Mouse (Mus musculus) midbrain, embryonic 16.5 days (tissue): ENCODE measurements around the gene Tspan32. TPM values are rescaled to one million over a fixed set of nuclear protein-coding genes. Genes with fewer than 3 reads are reported as not detected.
A peak's percentile ranks its signal among the peaks of the same experiment; 100 is the strongest.

ENCODE experiments used
- ATAC-seq: fragments of 200-750 bp; cut with Nextera tagmentation; 2 replicates; pipeline ENCODE4 v1.8.0; 2017; ENCODE audit warnings: moderate TSS enrichment
- H3K27ac ChIP-seq: fragments of 300-500 bp; sonication (generic); 2 replicates; pipeline ENCODE4 v1.5.1; 2014; ENCODE audit warnings: mild to moderate bottlenecking, low read length, mixed read lengths
- H3K27me3 ChIP-seq: fragments of 300-500 bp; sonication (generic); 2 replicates; pipeline ENCODE4 v1.6.1; 2014; ENCODE audit warnings: low read depth, low read length, mixed read lengths; ENCODE audit not compliant: control insufficient read depth, insufficient read depth
- H3K36me3 ChIP-seq: fragments of 300-500 bp; sonication (generic); 2 replicates; pipeline ENCODE4 v1.6.1; 2014; ENCODE audit warnings: mild to moderate bottlenecking, low read length, moderate library complexity, mixed read lengths; ENCODE audit not compliant: control insufficient read depth, insufficient read depth
- H3K4me1 ChIP-seq: fragments of 300-500 bp; sonication (generic); 2 replicates; pipeline ENCODE4 v1.6.1; 2014; ENCODE audit warnings: mild to moderate bottlenecking, low read length, mixed read lengths; ENCODE audit not compliant: control insufficient read depth, insufficient read depth
- H3K4me2 ChIP-seq: fragments of 300-500 bp; sonication (generic); 2 replicates; pipeline ENCODE4 v1.6.1; 2014; ENCODE audit warnings: mild to moderate bottlenecking, low read length, mixed read lengths
- H3K4me3 ChIP-seq: fragments of 300-500 bp; sonication (generic); 2 replicates; pipeline ENCODE4 v1.5.1; 2014; ENCODE audit warnings: low read depth, mild to moderate bottlenecking, low read length, moderate library complexity, mixed read lengths
- H3K9ac ChIP-seq: fragments of 300-500 bp; sonication (generic); 2 replicates; pipeline ENCODE4 v1.6.1; 2014; ENCODE audit warnings: low read depth, low read length, mixed read lengths
- H3K9me3 ChIP-seq: fragments of 300-500 bp; sonication (generic); replicated peaks from 2 replicates; pipeline ENCODE4 v1.6.1; 2014; ENCODE audit warnings: mild to moderate bottlenecking, low read length, mixed read lengths; ENCODE audit not compliant: control insufficient read depth, poor library complexity, severe bottlenecking
- WGBS: fragments of 180-500 bp; shearing (Covaris S2); extraction: QIAGEN DNeasy Blood & Tissue Kit; methylation state at CpG from one replicate; pipeline ENCODE4 v1.1.7; 2014; 5-methylcytosine and 5-hydroxymethylcytosine counted together
- polyA plus RNA-seq: library from polyadenylated mRNA; unstranded; fragments of >200 nt; fragmentation: Nextera tagmentation; extraction: Ambion mirVana; gene quantifications from 2 replicates; pipeline ENCODE4 v1.2.1, GENCODE M21; 2015

The Tspan32 gene
- polyA plus RNA-seq, 1 experiment from 2014 or later = 0.48 TPM

- H3K4me2 ChIP-seq = no peak overlapping the region
- WGBS = 82% methylated on average over 3 of the region's 3 CpGs
- H3K27ac ChIP-seq = no peak overlapping the region
- peaks cover 13% of the 10 kb centered on the region for H3K4me1 ChIP-seq
- H3K4me3 ChIP-seq = no peak overlapping the region
- no peaks in the 10 kb centered on the region for H3K27me3 ChIP-seq
- no peaks in the 10 kb centered on the region for H3K9me3 ChIP-seq
- H3K36me3 ChIP-seq = no peaks in the 10 kb centered on the region
- ATAC-seq = no peak
- H3K9ac ChIP-seq = no peak overlapping the region
These were observed 44.5 kb downstream of the Tspan32 start for GRCm38 (mm10) chr7:143049331-143049730.

DNA sequence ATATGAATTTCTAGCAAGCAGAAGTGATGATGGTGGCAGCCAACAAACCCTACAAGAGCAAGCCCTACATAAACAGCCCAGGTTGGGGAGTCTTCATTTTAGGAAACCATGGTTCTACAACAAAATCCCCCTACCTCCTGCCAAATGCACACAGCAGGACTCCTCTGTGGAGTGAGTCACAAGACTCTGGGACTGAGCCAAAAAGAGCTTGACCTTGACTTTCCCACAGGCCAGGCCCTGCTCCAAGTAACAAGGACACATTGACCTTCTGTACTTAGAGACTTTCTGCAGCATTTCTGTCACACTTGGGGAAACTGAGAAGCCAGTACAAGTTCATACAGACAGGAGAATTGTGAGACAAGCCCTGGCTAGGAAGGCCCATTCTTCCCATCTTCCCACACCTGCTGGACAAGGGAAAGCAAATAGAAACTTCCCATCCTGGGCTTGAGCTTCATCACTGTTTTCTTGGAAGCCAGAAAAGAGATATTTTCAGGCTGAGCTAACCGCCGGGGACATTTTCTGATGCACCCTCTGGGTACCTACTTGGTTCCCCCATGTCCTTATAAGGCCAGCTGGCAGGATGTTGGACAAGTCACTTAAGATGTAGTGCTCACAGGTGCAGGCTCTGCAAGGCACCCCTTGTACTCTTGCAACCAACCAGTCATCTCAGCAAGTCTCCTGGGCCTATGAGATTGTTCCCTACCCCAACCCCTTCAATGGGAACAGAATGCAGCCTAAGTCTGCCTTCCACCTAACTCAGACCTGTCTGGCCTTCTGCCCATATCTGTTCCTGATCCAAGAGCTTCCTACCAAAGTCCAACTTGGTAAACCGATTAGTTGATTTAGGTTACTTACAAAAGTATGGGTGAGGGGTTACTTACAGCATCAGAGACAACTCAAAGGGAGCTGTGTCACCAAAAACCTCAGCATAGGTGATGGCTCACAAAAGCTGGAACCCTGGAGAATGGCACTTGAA, 45.3 kb downstream of the Tspan32 start:
- Histone ChIP-seq H3K27me3 (no peaks in the 10 kb centered on the region), H3K4me2 (no peak overlapping the region), H3K27ac (no peak overlapping the region), H3K36me3 (no peaks in the 10 kb centered on the region), H3K9ac (no peak overlapping the region), H3K4me3 (no peak overlapping the region), H3K9me3 (no peaks in the 10 kb centered on the region), H3K4me1 (peaks cover 21% of the 10 kb centered on the region)
- ATAC-seq = no peak
- WGBS = 97% methylated on average over 3 of the region's 3 CpGs

DNA sequence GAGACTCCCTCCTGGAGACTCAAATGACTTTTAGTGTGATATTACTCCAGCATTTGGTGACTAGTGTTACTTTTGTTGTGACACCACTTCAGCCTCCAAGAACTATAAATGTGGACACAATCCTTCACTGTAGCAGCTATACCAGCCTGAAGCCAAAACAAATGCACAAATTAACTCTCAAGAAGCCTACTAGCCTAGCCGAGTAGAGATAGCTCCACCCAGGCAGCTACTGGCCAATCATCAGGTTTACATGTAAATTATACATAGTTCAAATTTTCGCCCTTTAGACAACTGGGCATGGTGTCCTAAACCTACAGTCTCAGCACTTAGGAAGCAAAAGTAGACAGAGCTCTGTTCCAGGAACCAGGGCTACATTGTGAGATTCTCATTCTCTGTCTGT, 46.5 kb downstream of the Tspan32 start:
- Histone ChIP-seq H3K4me2 (no peak overlapping the region), H3K9ac (no peak overlapping the region), H3K27me3 (no peaks in the 10 kb centered on the region), H3K4me1 (peaks cover 24% of the 10 kb centered on the region), H3K27ac (no peak overlapping the region), H3K9me3 (no peaks in the 10 kb centered on the region), H3K36me3 (no peaks in the 10 kb centered on the region), H3K4me3 (no peak overlapping the region)
- 52% methylated on average over 2 of the region's 2 CpGs for WGBS
- ATAC-seq = no peak

DNA sequence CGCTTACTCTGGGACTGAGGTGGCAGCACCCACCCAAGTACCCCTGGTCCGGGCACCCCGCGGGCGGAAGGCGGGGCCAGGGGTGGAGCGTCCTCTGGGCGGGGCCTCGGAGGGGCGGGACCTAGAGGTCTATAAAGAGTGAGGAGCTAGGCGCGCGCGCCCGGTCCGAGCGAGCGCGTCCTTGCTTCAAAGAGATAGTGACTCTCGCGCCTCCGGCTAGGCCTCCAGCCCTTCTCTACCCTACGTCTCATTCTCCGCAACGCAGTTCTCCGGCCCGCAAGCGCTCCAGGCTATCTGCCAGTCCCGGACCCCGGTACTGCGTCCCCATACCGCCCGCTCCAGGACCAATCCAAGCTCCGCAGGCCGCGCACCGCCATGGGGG, 47.8 kb downstream of the Tspan32 start, which contains the start of gene Cd81:
Gene Cd81, plus strand, starts transcription at position 114 of the 382 bp plus-strand sequence.
- Histone ChIP-seq H3K27ac (peak within 1 kb of the TSS; percentile 89), H3K9me3 (no peaks in the 10 kb centered on the region), H3K4me3 (peak within 1 kb of the TSS; percentile 96), H3K27me3 (no peaks in the 10 kb centered on the region), H3K9ac (peak within 1 kb of the TSS; percentile 98), H3K4me2 (peak within 1 kb of the TSS; percentile 88), H3K4me1 (peaks cover 26% of the 10 kb centered on the region), H3K36me3 (no peaks in the 10 kb centered on the region)
- ATAC-seq = peak; percentile 76
- 0% methylated on average over 37 of the region's 37 CpGs for WGBS

- H3K9ac ChIP-seq = peak overlapping the region; percentile 98
- ATAC-seq = peak; percentile 83
- peak overlapping the region; percentile 88 for H3K4me2 ChIP-seq
- peak overlapping the region; percentile 96 for H3K4me3 ChIP-seq
- H3K9me3 ChIP-seq = no peaks in the 10 kb centered on the region
- peak overlapping the region; percentile 89 for H3K27ac ChIP-seq
- 1% methylated on average over 45 of the region's 46 CpGs for WGBS
- H3K27me3 ChIP-seq = no peaks in the 10 kb centered on the region
- peaks cover 30% of the 10 kb centered on the region for H3K4me1 ChIP-seq
- no peaks in the 10 kb centered on the region; the same call in 1 of the 2 replicates for H3K36me3 ChIP-seq
These were observed 48.4 kb downstream of the Tspan32 start for GRCm38 (mm10) chr7:143053008-143053899.

DNA sequence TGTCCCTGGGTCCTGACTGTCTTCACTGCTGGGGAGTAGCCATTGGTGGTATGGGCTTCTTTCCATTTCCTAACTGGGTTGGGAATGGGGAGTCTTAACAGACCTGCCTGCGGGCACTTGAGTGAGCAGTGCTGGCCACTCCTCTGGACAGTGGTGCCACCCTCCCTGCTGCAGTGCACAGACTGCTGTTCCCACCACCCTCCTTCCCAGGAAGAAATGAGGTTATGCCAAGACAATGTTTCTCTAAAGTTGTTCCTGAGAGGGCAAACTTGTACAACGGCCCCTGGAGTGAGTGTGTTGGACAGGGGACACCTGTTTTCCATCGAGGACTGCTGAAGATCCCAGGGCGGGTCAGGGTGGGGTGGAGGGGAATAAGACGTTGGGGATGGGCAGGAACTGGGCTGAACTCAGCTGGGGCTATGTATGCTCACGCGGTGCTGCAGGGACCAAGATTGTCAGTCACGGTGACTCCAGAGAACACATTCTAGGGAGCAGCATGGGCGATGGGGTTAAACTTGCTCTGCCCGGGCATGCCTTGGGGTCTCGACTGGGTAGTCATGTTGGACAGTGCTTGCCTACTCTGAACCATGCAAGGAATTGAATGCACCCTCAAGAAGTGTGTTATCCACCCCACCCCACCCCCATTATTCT, 49.2 kb downstream of the Tspan32 start:
- Histone ChIP-seq H3K36me3 (no peaks in the 10 kb centered on the region; the same call in 1 of the 2 replicates), H3K27ac (no peak overlapping the region), H3K9me3 (no peaks in the 10 kb centered on the region), H3K4me1 (peaks cover 35% of the 10 kb centered on the region), H3K4me3 (peak overlapping the region; percentile 96), H3K27me3 (no peaks in the 10 kb centered on the region), H3K9ac (peak overlapping the region; percentile 98), H3K4me2 (peak overlapping the region; percentile 88)
- 71% methylated on average over 11 of the region's 11 CpGs for WGBS
- ATAC-seq = peak; percentile 1; the same call in 1 of the 2 replicates

DNA sequence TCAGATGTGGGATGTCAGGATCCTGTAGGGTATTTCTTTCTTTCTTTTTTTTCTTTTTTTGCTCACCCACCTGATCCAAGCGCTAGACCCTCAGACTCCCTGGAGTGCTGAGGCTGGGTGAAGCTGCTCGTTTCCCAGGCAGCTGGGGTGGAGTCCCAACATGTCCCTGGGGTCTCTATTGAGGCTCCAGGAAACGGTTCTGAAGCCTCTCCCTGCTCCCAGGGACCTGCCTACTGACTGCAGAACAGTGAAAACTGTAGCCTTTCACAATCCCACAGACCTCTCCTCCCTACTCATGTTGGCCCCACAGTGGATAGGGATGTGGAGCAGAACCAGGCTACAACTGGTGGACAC, 49.7 kb downstream of the Tspan32 start:
- H3K4me2 ChIP-seq = peak overlapping the region; percentile 88
- no peaks in the 10 kb centered on the region for H3K27me3 ChIP-seq
- peak overlapping the region; percentile 96; the same call in 1 of the 2 replicates for H3K4me3 ChIP-seq
- peaks cover 38% of the 10 kb centered on the region for H3K4me1 ChIP-seq
- peak overlapping the region; percentile 98; the same call in 1 of the 2 replicates for H3K9ac ChIP-seq
- H3K36me3 ChIP-seq = no peaks in the 10 kb centered on the region; the same call in 1 of the 2 replicates
- H3K9me3 ChIP-seq = no peaks in the 10 kb centered on the region
- no peak for ATAC-seq
- H3K27ac ChIP-seq = no peak overlapping the region
- WGBS = 39% methylated on average over 3 of the region's 3 CpGs

GRCm38 (mm10) chr7:143055001-143055400, 50.2 kb downstream of the Tspan32 start:
- Histone ChIP-seq H3K4me3 (peak overlapping the region; percentile 96; the same call in 1 of the 2 replicates), H3K36me3 (no peaks in the 10 kb centered on the region; the same call in 1 of the 2 replicates), H3K27me3 (no peaks in the 10 kb centered on the region), H3K9ac (peak overlapping the region; percentile 98; the same call in 1 of the 2 replicates), H3K4me2 (peak overlapping the region; percentile 88), H3K9me3 (no peaks in the 10 kb centered on the region), H3K27ac (no peak overlapping the region), H3K4me1 (peaks cover 38% of the 10 kb centered on the region)
- 88% methylated on average over 3 of the region's 3 CpGs for WGBS
- ATAC-seq = no peak
